Mouse (Mus musculus) layer of hippocampus, adult 2 months (tissue): ENCODE measurements around the gene Cdh6. TPM values are rescaled to one million over a fixed set of nuclear protein-coding genes. Genes with fewer than 3 reads are reported as not detected.

Experiments used
- DNase-seq, 2 experiments: peaks; one replicate each; pipeline ENCODE4 v3.0.0; 2022; ENCODE audit warnings: low spot score in 2 of 2
- H3K27ac ChIP-seq: fragments of 200-600 bp; 2 replicates; pipeline ENCODE4 v1.8.1; 2022
- H3K4me3 ChIP-seq: fragments of 200-600 bp; 2 replicates; pipeline ENCODE4 v1.8.1; 2022; ENCODE audit warnings: mild to moderate bottlenecking
- CTCF ChIP-seq: fragments of 200-600 bp; conservative IDR thresholded peaks from 2 replicates; pipeline ENCODE4 v1.8.1; 2022; ENCODE audit warnings: antibody characterized with exemption, mild to moderate bottlenecking, moderate library complexity
- total RNA-seq, 2 experiments: library from RNA; stranded (reverse); gene quantifications; 2 replicates each; pipeline ENCODE4 v1.2.3; 2021

Cdh6 gene
- total RNA-seq, 2 experiments from 2014 or later, result 4.8 to 4.9 TPM

- Histone ChIP-seq H3K4me3 (peak overlapping the region; percentile 48), H3K27ac (no peak overlapping the region)
- TF ChIP-seq CTCF, result no peak
- DNase-seq, result no peak
Measured at GRCm38 (mm10) chr15:13068213-13068516, 105.3 kb downstream of the Cdh6 start.

- DNase-seq, result no peak
- peak; percentile 13; the same call in 1 of the 2 replicates for TF ChIP-seq CTCF
- Histone ChIP-seq H3K4me3 (peak overlapping the region; percentile 48), H3K27ac (no peak overlapping the region)
Measured at GRCm38 (mm10) chr15:13067429-13068212, 105.9 kb downstream of the Cdh6 start.

- no peak for TF ChIP-seq CTCF
- no peak for DNase-seq
- Histone ChIP-seq H3K4me3 (peak overlapping the region; percentile 48), H3K27ac (no peak overlapping the region)
Measured at GRCm38 (mm10) chr15:13066765-13067164, 106.7 kb downstream of the Cdh6 start.

GRCm38 (mm10) chr15:13063633-13064032 is 109.8 kb downstream of the Cdh6 start:
- TF ChIP-seq CTCF, result no peak
- no peak for DNase-seq
- Histone ChIP-seq H3K27ac (no peak overlapping the region), H3K4me3 (no peak overlapping the region)

- Histone ChIP-seq H3K27ac (no peak overlapping the region), H3K4me3 (no peak overlapping the region)
- no peak for TF ChIP-seq CTCF
- DNase-seq, result no peak
Measured at GRCm38 (mm10) chr15:13057728-13058127, 115.7 kb downstream of the Cdh6 start.

- TF ChIP-seq CTCF, result no peak
- Histone ChIP-seq H3K27ac (no peak overlapping the region), H3K4me3 (no peak overlapping the region)
- DNase-seq, result no peak
Measured at GRCm38 (mm10) chr15:13057302-13057701, 116.2 kb downstream of the Cdh6 start.

- no peak overlapping the region for H3K27ac ChIP-seq
- no peak overlapping the region for H3K4me3 ChIP-seq
- DNase-seq, result peak in 1 of 2 experiments; percentile 22
- no peak for TF ChIP-seq CTCF
Measured at GRCm38 (mm10) chr15:13047910-13048309, 125.6 kb downstream of the Cdh6 start.

GRCm38 (mm10) chr15:13034436-13034835 is 139.0 kb downstream of the Cdh6 start:
- DNase-seq, result no peak
- no peak for TF ChIP-seq CTCF
- Histone ChIP-seq H3K27ac (no peak overlapping the region), H3K4me3 (no peak overlapping the region)

GRCm38 (mm10) chr15:13030641-13031040 is 142.8 kb downstream of the Cdh6 start:
- DNase-seq, result no peak
- Histone ChIP-seq H3K27ac (no peak overlapping the region), H3K4me3 (no peak overlapping the region)
- no peak for TF ChIP-seq CTCF

- no peak for TF ChIP-seq CTCF
- Histone ChIP-seq H3K27ac (no peak overlapping the region), H3K4me3 (no peak overlapping the region)
- no peak for DNase-seq
Measured at GRCm38 (mm10) chr15:13027513-13027912, 146.0 kb downstream of the Cdh6 start.

GRCm38 (mm10) chr15:13016756-13017357 is 156.6 kb downstream of the Cdh6 start:
- no peak for TF ChIP-seq CTCF
- no peak for DNase-seq
- Histone ChIP-seq H3K4me3 (no peak overlapping the region), H3K27ac (no peak overlapping the region)

- H3K27ac ChIP-seq, result no peak overlapping the region
- no peak for TF ChIP-seq CTCF
- no peak for DNase-seq
- no peak overlapping the region for H3K4me3 ChIP-seq
Measured at GRCm38 (mm10) chr15:13008803-13009202, 164.7 kb downstream of the Cdh6 start.

- no peak for DNase-seq
- Histone ChIP-seq H3K4me3 (no peak overlapping the region), H3K27ac (no peak overlapping the region)
- no peak for TF ChIP-seq CTCF
Measured at GRCm38 (mm10) chr15:13005934-13006333, 167.5 kb downstream of the Cdh6 start.

- TF ChIP-seq CTCF, result no peak
- Histone ChIP-seq H3K4me3 (no peak overlapping the region), H3K27ac (no peak overlapping the region)
- DNase-seq, result no peak
Measured at GRCm38 (mm10) chr15:13001549-13001948, 171.9 kb downstream of the Cdh6 start.
